Mouse (Mus musculus) embryonic facial prominence, embryonic 11.5 days (tissue): ENCODE measurements around the gene Pkhd1. TPM values are rescaled to one million over a fixed set of nuclear protein-coding genes. Genes with fewer than 3 reads are reported as not detected.

ENCODE experiments used
- ATAC-seq: fragments of 200-750 bp; cut with Nextera tagmentation; replicated peaks from 2 replicates; pipeline ENCODE4 v1.8.0; 2017; ENCODE audit warnings: low read depth; ENCODE audit not compliant: insufficient number of reproducible peaks, low FRiP score, low TSS enrichment
- DNase-seq: peaks from one replicate; pipeline ENCODE4 v3.0.0-alpha.2; 2015; ENCODE audit warnings: low spot score
- H3K27ac ChIP-seq: fragments of 300-500 bp; sonication (generic); replicated peaks from 2 replicates; pipeline ENCODE4 v1.5.1; 2014; ENCODE audit warnings: mild to moderate bottlenecking, low read depth, low read length, control low read depth
- H3K27me3 ChIP-seq: fragments of 300-500 bp; sonication (generic); 2 replicates; pipeline ENCODE4 v1.6.1; 2014; ENCODE audit warnings: mild to moderate bottlenecking, low read length, moderate library complexity, mixed read lengths; ENCODE audit not compliant: control insufficient read depth, insufficient read depth
- H3K36me3 ChIP-seq: fragments of 300-500 bp; sonication (generic); replicated peaks from 2 replicates; pipeline ENCODE4 v1.6.1; 2014; ENCODE audit warnings: low read depth, mild to moderate bottlenecking, low read length, moderate library complexity, mixed read lengths; ENCODE audit not compliant: control insufficient read depth, insufficient read depth
- H3K4me1 ChIP-seq: fragments of 300-500 bp; sonication (generic); 2 replicates; pipeline ENCODE4 v1.6.1; 2014; ENCODE audit warnings: low read length, mixed read lengths; ENCODE audit not compliant: control insufficient read depth, insufficient read depth
- H3K4me2 ChIP-seq: fragments of 300-500 bp; sonication (generic); 2 replicates; pipeline ENCODE4 v1.6.1; 2014; ENCODE audit warnings: low read depth, mild to moderate bottlenecking, control low read depth, low read length, moderate library complexity
- H3K4me3 ChIP-seq: fragments of 300-500 bp; sonication (generic); 2 replicates; pipeline ENCODE4 v1.5.1; 2014; ENCODE audit warnings: low read depth, low read length, control low read depth
- H3K9ac ChIP-seq: fragments of 300-500 bp; sonication (generic); replicated peaks from 2 replicates; pipeline ENCODE4 v1.6.1; 2014; ENCODE audit warnings: mild to moderate bottlenecking, control low read depth, low read length
- H3K9me3 ChIP-seq: fragments of 300-500 bp; sonication (generic); replicated peaks from 2 replicates; pipeline ENCODE4 v1.6.1; 2016; ENCODE audit warnings: mild to moderate bottlenecking, low read length, inconsistent platforms, mixed read lengths; ENCODE audit not compliant: control insufficient read depth
- WGBS: fragments of 180-500 bp; shearing (Covaris S2); extraction: QIAGEN DNeasy Blood & Tissue Kit; methylation state at CpG from one replicate; pipeline ENCODE4 v1.1.7; 2014; 5-methylcytosine and 5-hydroxymethylcytosine counted together
- polyA plus RNA-seq: library from polyadenylated mRNA; unstranded; fragments of >200 nt; fragmentation: Nextera tagmentation; extraction: Ambion mirVana; gene quantifications from 2 replicates; pipeline ENCODE4 v1.2.1, GENCODE M21; 2014

The Pkhd1 gene
- polyA plus RNA-seq, 1 experiment from 2014 or later: not detected

DNA sequence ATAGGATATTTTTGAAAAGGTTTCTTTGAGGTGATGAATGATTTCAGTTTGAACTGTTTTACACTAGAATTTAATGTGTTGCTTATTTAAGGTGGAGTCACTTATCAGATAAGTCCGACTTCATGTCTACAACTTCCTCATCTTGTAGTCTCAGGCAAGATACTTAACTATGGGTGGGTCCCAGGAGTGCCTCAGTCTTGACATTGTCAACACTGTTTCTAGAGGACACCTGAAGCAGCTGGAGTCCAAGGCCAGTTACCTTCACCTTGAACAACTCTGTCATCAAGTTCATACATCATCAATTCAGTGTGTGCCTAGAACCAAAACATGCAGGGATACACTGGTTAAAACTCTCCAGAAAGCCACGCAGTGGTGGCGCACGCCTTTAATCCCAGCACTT is 5.5 kb upstream of the Pkhd1 start:
- H3K36me3 ChIP-seq: no peaks in the 10 kb centered on the region
- 89% methylated on average over 4 of the region's 4 CpGs for WGBS
- no peak overlapping the region for H3K27ac ChIP-seq
- no peaks in the 10 kb centered on the region for H3K9me3 ChIP-seq
- H3K4me1 ChIP-seq: no peaks in the 10 kb centered on the region
- ATAC-seq: no peak
- no peak overlapping the region for H3K4me3 ChIP-seq
- H3K9ac ChIP-seq: no peak overlapping the region
- H3K27me3 ChIP-seq: no peaks in the 10 kb centered on the region
- DNase-seq: no peak
- H3K4me2 ChIP-seq: no peak overlapping the region

DNA sequence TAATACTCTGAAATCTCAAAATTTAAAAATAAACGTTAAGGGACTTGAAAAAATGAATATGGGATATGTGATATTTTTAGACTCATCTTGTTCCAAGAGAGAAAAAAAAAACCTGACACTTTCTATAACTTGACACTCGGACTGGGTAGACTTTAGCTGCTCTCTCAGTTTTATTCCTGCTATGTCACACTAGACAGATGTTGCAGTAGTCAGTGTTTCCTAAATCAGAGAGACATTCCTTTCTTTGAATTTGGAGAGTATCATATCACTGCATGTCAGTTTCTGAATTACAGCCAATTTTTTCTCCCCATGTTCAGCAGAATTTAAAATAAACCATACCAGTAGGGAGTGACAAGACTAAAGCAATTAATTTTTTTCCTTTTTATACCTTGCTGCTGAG is 2.7 kb upstream of the Pkhd1 start:
- H3K4me3 ChIP-seq: no peak overlapping the region
- no peak overlapping the region for H3K9ac ChIP-seq
- H3K27me3 ChIP-seq: no peaks in the 10 kb centered on the region
- no peaks in the 10 kb centered on the region for H3K36me3 ChIP-seq
- DNase-seq: no peak
- H3K27ac ChIP-seq: no peak overlapping the region
- H3K4me2 ChIP-seq: no peak overlapping the region
- 65% methylated on average over 2 of the region's 2 CpGs for WGBS
- ATAC-seq: no peak
- no peaks in the 10 kb centered on the region for H3K9me3 ChIP-seq
- no peaks in the 10 kb centered on the region for H3K4me1 ChIP-seq

DNA sequence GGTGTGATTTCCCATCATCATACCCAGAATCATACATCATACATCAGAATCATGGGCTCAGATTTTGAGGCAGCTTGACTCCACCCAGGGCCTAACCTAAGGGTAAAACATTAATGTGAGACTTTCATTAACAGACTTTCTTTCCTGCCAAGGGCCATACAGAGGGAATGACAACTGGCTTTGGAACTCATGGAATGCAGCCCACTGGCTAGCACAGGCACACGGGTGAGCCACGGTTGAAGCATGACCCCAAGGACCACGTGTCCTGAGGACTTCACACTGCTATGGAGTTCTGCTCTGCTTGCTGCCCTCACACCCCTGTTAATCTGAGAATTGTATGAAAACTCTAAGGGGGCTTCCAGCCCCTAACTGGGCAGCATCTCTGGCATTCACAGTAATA is 1.5 kb upstream of the Pkhd1 start:
- H3K27me3 ChIP-seq: no peaks in the 10 kb centered on the region
- H3K9me3 ChIP-seq: no peaks in the 10 kb centered on the region
- H3K4me2 ChIP-seq: no peak overlapping the region
- ATAC-seq: no peak
- H3K27ac ChIP-seq: no peak overlapping the region
- H3K36me3 ChIP-seq: no peaks in the 10 kb centered on the region
- no peak overlapping the region for H3K9ac ChIP-seq
- H3K4me3 ChIP-seq: no peak overlapping the region
- DNase-seq: no peak
- H3K4me1 ChIP-seq: no peaks in the 10 kb centered on the region
- WGBS: 57% methylated on average over 3 of the region's 3 CpGs

DNA sequence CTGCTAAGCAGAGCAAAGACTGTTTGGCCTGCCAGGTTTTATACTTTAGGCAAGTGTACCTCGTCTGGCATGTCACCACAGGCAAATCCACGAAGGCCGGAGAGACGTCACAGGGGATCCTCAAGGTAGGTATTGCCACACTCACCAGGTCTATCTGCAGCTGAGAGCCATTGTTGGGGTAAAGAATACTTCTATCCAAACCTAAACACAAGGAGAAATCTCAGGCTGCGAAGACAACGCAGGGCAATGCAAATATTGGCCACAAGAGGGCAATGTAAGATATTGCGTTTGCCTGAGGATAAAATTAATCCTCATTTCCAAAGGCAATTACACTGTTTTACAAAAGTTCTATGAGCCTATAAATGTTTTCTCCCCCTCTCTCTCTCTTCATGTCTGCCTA is 5.2 kb downstream of the Pkhd1 start:
- no peaks in the 10 kb centered on the region for H3K9me3 ChIP-seq
- H3K4me1 ChIP-seq: no peaks in the 10 kb centered on the region
- no peaks in the 10 kb centered on the region for H3K36me3 ChIP-seq
- no peak for ATAC-seq
- H3K4me3 ChIP-seq: no peak overlapping the region
- H3K27me3 ChIP-seq: no peaks in the 10 kb centered on the region
- no peak overlapping the region for H3K27ac ChIP-seq
- DNase-seq: peak; percentile 73
- no peak overlapping the region for H3K4me2 ChIP-seq
- no peak overlapping the region for H3K9ac ChIP-seq
- 28% methylated on average over 7 of the region's 7 CpGs for WGBS

DNA sequence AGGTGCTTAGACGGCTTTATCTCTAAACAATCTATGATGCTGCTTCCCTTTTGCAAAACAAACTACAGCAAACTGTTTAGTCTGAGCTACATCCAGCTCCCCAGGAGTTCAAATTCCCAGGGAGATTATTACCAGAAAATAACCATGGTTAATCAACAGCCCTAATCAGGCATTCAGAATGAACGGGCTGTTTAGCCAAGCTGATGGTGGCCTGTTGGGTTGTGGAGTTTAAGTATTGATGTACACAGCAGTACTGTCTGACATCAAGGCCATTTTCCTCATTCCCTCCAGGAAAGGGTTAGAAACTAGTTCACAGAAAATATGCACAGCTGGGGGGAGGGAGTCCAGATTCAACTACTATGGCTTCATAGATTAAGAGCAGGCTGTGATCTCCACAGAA is 12.4 kb downstream of the Pkhd1 start:
- DNase-seq (no peak), ATAC-seq (no peak)
- 63% methylated on average over 2 of the region's 2 CpGs for WGBS
- H3K9ac ChIP-seq: no peak overlapping the region
- no peaks in the 10 kb centered on the region for H3K36me3 ChIP-seq
- H3K9me3 ChIP-seq: no peaks in the 10 kb centered on the region
- H3K27me3 ChIP-seq: no peaks in the 10 kb centered on the region
- no peaks in the 10 kb centered on the region for H3K4me1 ChIP-seq
- no peak overlapping the region for H3K4me3 ChIP-seq
- no peak overlapping the region for H3K4me2 ChIP-seq
- H3K27ac ChIP-seq: no peak overlapping the region

DNA sequence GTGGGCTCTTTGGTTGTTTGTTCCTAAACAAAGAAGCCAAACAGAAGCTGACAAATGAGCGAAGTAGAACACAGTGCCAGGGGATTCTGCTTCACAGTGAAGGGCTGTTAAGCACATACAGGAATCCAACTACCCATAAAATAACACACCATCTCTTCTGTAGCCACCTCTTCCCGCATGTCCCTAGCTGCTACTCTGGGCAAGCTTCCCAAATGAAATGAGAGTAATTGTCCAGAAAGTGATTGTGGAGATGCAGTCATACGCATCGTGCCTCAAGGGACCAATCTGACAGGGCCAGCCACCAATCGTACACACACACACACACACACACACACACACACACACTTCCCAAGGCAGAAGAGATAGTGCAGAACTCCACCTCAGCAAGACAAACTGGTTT is 27.4 kb downstream of the Pkhd1 start:
- no peak for DNase-seq
- H3K9ac ChIP-seq: no peak overlapping the region
- H3K27me3 ChIP-seq: no peaks in the 10 kb centered on the region
- no peaks in the 10 kb centered on the region for H3K4me1 ChIP-seq
- no peak overlapping the region for H3K27ac ChIP-seq
- no peak overlapping the region for H3K4me2 ChIP-seq
- ATAC-seq: no peak
- H3K36me3 ChIP-seq: no peaks in the 10 kb centered on the region
- 78% methylated on average over 5 of the region's 5 CpGs for WGBS
- no peaks in the 10 kb centered on the region for H3K9me3 ChIP-seq
- no peak overlapping the region for H3K4me3 ChIP-seq

DNA sequence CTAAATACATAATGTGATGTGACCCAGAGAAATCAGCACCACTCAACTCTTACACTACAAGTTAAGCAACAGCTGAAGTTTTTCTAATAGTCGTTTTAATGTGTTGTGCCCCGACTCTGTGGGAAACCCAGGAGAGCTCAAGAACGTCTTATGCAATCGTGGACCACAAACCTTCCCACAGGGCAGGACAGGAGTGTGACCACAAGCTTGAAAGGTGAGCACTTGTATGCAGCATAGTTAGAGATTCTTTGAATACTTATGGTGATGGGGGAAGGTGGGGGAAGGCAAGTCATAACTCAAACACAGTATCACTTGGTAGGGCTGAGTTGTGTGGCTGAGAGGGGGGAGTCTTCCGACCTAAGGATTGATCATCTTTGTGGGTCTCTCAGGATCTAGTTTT is 46.4 kb downstream of the Pkhd1 start:
- H3K4me1 ChIP-seq: no peaks in the 10 kb centered on the region
- H3K36me3 ChIP-seq: no peaks in the 10 kb centered on the region
- no peak overlapping the region for H3K9ac ChIP-seq
- WGBS: 80% methylated on average over 5 of the region's 5 CpGs
- no peak for ATAC-seq
- no peaks in the 10 kb centered on the region for H3K9me3 ChIP-seq
- no peaks in the 10 kb centered on the region for H3K27me3 ChIP-seq
- no peak overlapping the region for H3K4me2 ChIP-seq
- no peak overlapping the region for H3K27ac ChIP-seq
- DNase-seq: no peak
- H3K4me3 ChIP-seq: no peak overlapping the region

DNA sequence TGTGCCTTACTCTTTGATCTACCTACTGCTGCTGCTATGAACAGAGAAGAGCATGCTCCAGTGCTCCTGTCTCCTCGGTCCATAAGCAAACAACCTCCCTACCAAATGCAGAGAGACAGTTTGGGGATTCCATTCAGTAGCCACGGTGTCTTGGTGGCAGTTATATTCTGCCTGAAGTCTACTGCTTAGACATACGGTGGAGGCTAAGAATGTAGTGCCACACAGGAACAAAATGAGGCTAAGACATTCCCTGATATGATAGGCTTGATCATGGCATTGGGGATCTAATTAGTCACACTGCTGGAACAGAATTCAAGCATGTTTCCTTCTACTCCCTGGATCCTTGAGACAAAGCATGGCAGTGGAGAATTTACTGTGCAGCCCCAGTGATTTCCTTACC is 48.4 kb downstream of the Pkhd1 start:
- H3K9me3 ChIP-seq: no peaks in the 10 kb centered on the region
- no peak for DNase-seq
- H3K4me1 ChIP-seq: no peaks in the 10 kb centered on the region
- no peak for ATAC-seq
- H3K36me3 ChIP-seq: no peaks in the 10 kb centered on the region
- H3K27ac ChIP-seq: no peak overlapping the region
- no peak overlapping the region for H3K9ac ChIP-seq
- H3K4me3 ChIP-seq: no peak overlapping the region
- WGBS: 61% methylated on average over 3 of the region's 3 CpGs
- no peaks in the 10 kb centered on the region for H3K27me3 ChIP-seq
- no peak overlapping the region for H3K4me2 ChIP-seq

DNA sequence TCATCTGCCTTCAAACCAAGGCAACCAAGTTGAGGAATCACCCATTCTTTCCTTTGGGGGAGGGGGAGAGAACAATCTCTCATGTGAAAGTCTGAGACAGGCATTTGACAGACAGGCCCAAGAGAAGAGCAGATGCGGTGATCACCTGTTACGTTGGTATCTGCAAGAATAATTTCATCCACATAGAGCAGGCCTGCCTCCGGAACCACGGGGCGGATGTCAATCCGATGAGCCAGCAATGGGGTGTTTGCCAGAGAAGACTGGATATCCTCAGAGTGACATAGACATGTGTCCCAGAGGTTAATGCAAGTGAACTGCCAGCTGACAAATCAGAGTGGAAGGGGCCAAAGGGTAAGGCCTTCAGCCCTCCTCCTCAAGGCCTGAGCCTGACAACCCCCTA is 59.4 kb downstream of the Pkhd1 start:
- Histone ChIP-seq H3K36me3 (no peaks in the 10 kb centered on the region), H3K27ac (no peak overlapping the region), H3K4me2 (no peak overlapping the region), H3K4me3 (no peak overlapping the region), H3K9me3 (no peaks in the 10 kb centered on the region), H3K4me1 (no peaks in the 10 kb centered on the region), H3K27me3 (no peaks in the 10 kb centered on the region), H3K9ac (no peak overlapping the region)
- WGBS: 84% methylated on average over 6 of the region's 6 CpGs
- no peak for DNase-seq
- no peak for ATAC-seq
